Comparison of ENCODE assay signal across 23 mouse cellular contexts in the genomic region with DNA sequence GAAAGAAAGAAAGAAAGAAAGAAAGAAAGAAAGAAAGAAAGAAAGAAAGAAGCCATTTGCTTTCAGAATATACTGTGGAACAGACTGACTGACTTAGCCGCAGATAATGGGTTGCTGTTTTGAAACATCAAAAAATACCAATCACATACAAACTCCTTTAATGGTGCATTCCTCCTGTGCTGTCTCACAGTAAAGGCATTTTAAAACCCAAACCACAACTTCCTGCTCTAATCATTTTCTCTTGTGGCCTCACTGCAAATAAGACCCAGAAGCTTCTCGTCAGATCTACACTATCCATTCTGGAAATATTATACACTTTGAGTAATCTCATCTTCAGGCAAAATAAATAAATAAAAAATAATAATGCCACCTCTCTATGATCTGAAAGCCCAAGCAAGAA.
"Had no signal": no experiment of that assay in that cellular context is flagged by ENCODE, and none has a peak within 500 bp of the region (broad histone marks: within the 10 kb centered on the region; RNA-seq: fewer than 3 reads in every experiment).

No protein-coding gene starts in this region.

- H3K36me3 ChIP-seq: heart, embryonic 10.5 days; heart, embryonic 12.5 days; hindbrain, embryonic 10.5 days; hindbrain, embryonic 12.5 days; kidney, embryonic 15.5 days; limb, embryonic 13.5 days; limb, embryonic 15.5 days; liver, embryonic 12.5 days had no signal

- H3K4me2 ChIP-seq: heart, embryonic 12.5 days; hindbrain, embryonic 12.5 days; hindbrain, embryonic 14.5 days; kidney, embryonic 15.5 days; limb, embryonic 13.5 days; limb, embryonic 15.5 days; liver, embryonic 12.5 days had no signal

- H3K4me3 ChIP-seq: gastrocnemius, adult 2 months; heart, embryonic 10.5 days; heart, embryonic 12.5 days; hindbrain, embryonic 10.5 days; hindbrain, embryonic 12.5 days; kidney, embryonic 15.5 days; limb, embryonic 13.5 days; limb, embryonic 15.5 days; liver, embryonic 12.5 days had no signal

- H3K27me3 ChIP-seq: heart, embryonic 12.5 days; hindbrain, embryonic 12.5 days; kidney, embryonic 15.5 days; limb, embryonic 13.5 days; limb, embryonic 15.5 days; liver, embryonic 12.5 days had no signal

- DNase-seq: gastrocnemius, adult 2 months; gastrocnemius, postnatal 10 days; gastrocnemius, postnatal 25 days; heart, adult 18-20 months; heart, postnatal 10 days; heart, postnatal 4 days; kidney, adult 11 months; kidney, adult 2 months; kidney, adult 9 months; kidney, postnatal 14 days; kidney, postnatal 36 days; layer of hippocampus, adult 9-11 months; layer of hippocampus, postnatal 36 days; left cerebral cortex, postnatal 4 days had no signal
